Mouse (Mus musculus) myocyte (in vitro differentiated cells): ENCODE measurements around the gene Inka1.

Experiments used
- MYOD1 ChIP-seq, 3 experiments: IDR thresholded peaks; one replicate each; pipeline ENCODE4 v1.6.1; 2011; ENCODE audit warnings: control low read depth in 2 of 3, low read depth in 2 of 3, mild to moderate bottlenecking in 2 of 3, moderate library complexity in 1 of 3; ENCODE audit not compliant: insufficient read length in 2 of 3, control insufficient read depth in 1 of 3
- POLR2A ChIP-seq: IDR thresholded peaks from one replicate; pipeline ENCODE4 v1.6.1; 2011; ENCODE audit warnings: low read depth, mild to moderate bottlenecking, control low read depth, moderate library complexity; ENCODE audit not compliant: insufficient read length
- POLR2AphosphoS2 ChIP-seq: IDR thresholded peaks from one replicate; pipeline ENCODE4 v1.6.1; 2011; ENCODE audit warnings: low read depth, control low read depth; ENCODE audit not compliant: insufficient read length
- TCF12 ChIP-seq: IDR thresholded peaks from one replicate; pipeline ENCODE4 v1.6.1; 2011; ENCODE audit warnings: mild to moderate bottlenecking, control low read depth; ENCODE audit not compliant: poor library complexity, insufficient read depth, severe bottlenecking

- TF ChIP-seq TCF12, result no peak
- no peak for TF ChIP-seq POLR2AphosphoS2
- no peak for TF ChIP-seq POLR2A
- no peak for TF ChIP-seq MYOD1 (IDR thresholded peaks at IDR 0.05; ENCODE audit: control insufficient read depth in 1 of 3, insufficient read length in 2 of 3, low read depth in 2 of 3)
These were observed 17.1 kb downstream of the Inka1 start for GRCm38 (mm10) chr9:107968531-107968930.
